Mouse (Mus musculus): Measurements from ENCODE around the gene Atxn1. TPM values are rescaled to one million over a fixed set of nuclear protein-coding genes. Genes with fewer than 3 reads are reported as not detected.
A peak's percentile ranks its signal among the peaks of the same experiment; 100 is the strongest.

Atxn1 gene
- 100 to 1,000 TPM; 158 to 167 TPM for total RNA-seq (2021)

DNA sequence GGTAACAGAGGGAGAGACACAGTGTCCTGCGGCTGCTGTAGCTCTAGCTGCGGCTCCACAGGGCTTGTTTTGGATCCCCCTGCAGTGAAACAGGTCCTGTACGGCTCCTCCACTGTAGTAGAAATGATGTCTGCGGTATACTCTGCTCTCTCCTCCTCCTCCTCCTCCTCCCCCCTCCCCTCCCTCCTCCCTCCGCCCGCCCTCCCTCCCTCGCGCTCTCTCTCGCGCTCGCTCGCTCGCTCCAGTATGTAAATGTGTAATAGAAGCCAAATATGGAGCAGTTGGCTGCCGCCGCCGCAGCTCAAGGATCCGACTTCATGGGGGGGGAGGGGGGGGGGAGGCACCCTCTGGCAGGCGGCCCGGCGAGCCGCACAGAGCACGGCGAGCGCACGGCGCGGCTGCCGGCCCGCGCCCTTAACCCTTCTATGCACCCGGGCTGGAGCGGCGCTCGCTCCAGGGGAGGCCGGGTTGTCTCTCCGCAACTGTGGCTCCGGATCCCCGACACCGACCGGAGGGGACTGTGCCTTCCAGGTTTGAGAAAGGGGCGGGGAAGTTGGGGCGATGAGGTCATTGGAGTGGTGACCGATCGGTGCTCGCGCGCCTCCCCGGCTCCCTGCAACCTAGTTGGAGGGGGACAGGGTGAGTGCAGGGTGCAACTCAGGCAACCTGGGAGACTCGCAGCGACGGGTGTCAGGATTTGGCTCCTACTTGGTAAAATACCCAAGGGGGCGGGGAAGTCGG, at the start of gene Atxn1:
Atxn1 (minus strand) TSS at position 156 of the 741 bp plus-strand sequence.
- peak; percentile 65 to 76 for DNase-seq (ENCODE audit: low spot score in 2 of 2)
- intact Hi-C loops (cut with DNase I) = loop anchor here (2.0 to 10.0 kb wide), 7 partner anchors 93 to 428 kb away; no protein-coding TSS in a partner anchor

DNA sequence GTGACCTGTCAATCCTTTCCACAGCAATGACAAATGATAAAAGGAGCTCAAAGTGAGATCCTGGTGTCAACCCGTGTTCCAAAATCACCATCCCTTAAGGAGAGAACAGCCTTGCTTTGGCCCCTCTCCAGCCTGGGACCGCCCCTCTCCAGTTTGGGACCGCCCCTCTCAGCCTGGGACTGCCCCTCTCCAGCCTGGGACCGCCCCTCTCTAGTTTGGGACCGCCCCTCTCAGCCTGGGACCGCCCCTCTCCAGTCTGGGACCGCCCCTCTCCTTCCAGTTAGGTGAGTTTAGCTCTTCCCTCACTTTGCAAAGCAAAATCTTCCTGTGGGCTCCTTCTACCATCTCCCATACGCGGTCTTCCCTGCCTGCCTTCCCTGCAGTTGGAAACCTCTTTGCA, 46.4 kb upstream of the Atxn1 start:
- intact Hi-C loops (cut with DNase I) = no loop called here

DNA sequence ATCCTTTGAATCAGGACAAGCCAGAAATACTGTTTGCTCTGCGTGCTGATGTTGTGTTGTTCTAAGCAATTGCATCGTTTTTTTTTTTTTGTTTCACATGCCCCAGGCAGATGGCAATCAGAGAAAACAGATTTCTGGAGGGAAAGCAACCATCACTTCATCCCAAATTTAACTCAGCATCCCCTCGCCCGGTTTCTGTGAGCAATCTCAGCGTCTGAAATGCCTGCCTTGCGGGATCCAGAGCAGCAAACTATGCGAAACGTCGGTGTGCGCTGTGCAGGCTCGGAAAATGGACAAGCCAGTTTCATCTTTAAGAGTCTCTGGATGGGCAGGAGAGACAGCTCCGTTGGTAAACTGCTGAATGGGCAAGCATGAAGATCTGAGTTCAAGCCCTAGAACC, 45.3 kb upstream of the Atxn1 start:
- no peak for DNase-seq (ENCODE audit: low spot score in 2 of 2)
- intact Hi-C loops (cut with DNase I) = no loop called here

More for the DNA sequence above, 46.4 kb upstream of the Atxn1 start:
- no peak for DNase-seq (ENCODE audit: low spot score in 2 of 2)

DNA sequence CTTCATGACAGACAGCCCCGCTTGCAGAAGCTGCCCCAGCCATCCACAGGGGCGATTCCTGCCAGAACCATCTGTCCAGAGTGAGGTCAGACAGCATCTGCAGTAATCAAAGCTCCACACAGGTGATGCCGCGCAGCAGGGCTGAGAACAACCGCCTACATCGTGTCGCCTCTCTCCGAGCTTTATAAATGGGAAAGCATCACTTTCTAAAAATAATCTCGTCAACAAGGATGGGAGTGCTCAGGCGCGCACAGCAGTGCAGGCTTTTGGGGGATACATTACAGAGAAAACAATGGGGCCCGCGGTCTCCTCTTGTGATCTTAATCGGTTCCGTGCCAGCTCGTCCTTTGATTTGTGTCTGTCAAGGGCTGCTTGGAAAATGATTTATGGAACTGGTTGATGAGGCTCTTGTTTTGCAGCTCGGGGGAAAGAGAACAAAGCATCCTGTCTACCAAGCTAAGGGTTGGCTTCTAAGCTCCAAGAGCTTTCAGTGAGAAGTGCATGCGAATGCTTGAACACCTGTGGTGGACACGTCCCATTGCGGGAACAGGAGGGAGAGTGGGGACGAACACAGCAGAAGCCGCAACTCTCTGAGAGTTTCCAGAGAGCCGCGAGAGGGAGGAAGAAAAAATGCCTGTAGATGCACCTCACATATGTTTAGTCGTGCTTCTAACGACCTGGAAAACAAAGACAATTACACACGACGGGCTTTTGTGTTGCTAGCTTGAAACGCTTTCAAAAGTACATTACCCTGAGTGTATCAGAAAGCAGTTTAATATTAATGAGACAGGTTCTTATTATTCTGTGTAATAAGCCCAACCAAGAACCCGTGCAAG, 44.2 kb upstream of the Atxn1 start:
- peak; percentile 19 to 41 for DNase-seq (ENCODE audit: low spot score in 2 of 2)
- intact Hi-C loops (cut with DNase I) = no loop called here

DNA sequence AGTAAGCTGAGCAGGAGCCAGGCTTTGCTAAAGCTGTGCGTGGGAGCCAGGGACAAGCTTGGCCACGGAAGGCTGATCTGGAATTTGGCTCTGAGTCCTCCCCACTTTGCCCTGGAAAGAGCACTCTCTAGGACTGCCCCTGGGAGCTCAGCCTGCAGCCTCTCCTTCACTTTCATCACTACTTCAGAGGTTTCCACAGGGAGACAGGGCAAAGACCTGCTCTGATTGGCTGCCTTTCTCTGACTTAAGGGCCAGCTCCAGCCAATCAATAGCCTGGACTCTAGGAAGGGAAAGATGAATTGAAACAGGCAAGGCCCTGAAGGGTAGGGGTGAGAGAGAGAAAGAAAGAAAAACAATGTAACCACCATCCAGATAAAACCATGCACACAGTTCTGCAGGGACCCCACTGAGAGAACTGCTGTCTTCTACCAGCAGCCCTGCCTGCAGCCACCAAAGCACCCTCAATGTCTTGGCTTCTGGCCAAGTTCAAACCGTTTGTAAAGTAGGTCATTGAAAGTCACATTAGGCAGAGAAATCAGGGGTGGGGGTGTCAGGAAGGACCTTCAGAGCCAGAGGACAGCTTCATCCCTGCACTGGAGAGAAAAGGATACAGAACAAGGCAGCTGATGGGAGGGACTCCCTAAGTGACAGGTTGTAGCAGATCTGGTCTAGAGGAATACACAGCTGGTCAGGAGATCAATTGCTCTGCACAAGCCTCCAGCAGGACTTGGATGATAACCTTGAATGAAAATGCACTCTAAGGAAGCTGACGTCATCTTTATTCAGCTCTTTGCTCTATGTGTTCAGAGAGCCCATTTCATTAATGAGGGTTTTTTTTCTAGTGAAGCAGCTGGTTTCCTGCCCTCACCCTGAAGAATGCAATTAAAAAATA, 41.6 kb upstream of the Atxn1 start:
- intact Hi-C loops (cut with DNase I) = no loop called here
- DNase-seq (ENCODE audit: low spot score in 2 of 2) = peak; percentile 28 to 79

DNA sequence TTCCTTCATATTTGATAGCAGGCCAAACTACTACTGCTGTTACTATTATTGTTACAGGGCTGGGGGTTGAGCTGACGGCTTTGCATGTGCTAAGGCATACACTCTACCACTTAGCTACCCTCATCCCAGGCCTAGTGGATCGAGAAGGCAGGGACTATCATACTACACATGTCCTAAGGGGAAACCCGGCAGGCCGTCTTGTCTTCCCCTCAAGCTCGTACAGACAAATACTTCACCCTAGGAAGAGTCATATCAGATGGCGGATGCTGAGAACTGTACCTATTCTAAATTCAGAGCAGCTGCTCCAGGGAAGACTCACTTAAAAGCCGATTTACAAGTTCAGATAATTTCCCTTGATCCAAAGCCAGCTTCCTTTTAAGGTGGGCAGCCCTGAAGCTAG, 40.8 kb upstream of the Atxn1 start:
- intact Hi-C loops (cut with DNase I) = no loop called here
- DNase-seq (ENCODE audit: low spot score in 2 of 2) = no peak

DNA sequence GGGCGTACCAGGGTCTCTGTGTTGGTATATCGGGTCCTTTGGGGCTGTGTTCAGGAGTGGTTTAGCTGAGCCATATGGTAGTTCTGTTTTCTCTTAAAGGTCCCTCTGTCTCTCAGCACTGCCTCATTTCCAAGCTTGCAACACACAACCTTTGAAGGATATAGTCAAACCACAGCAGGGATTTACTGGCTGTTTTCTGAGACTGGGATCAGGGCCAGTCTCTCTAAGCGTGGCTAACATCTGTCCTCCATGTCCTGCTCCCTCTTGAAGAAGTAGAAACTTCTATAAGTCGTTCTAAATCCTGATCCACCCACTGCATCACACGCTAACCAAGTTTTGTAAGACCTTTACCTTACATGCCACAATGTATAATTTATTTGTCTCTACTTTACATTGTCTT, 36.5 kb upstream of the Atxn1 start:
- intact Hi-C loops (cut with DNase I) = no loop called here

DNA sequence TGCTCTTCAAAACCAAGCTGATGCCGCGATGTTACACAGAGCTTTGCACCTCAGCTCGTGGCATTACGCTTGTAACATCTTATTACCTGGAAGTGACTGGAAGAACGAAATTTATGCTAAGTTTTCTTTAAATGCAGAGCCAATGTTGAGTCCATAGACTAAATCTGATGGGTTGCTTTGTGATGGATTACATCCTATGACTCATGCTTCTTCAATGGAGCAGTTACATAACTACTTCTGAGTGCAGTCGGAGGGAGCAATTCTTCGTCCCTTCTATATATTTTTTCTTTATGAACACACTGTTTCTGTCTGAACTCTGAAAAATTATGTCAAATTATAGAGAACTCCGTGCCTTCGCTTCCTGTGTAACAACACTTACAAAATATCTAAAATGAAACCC, 28.1 kb upstream of the Atxn1 start:
- intact Hi-C loops (cut with DNase I) = no loop called here

More for the DNA sequence above, 36.5 kb upstream of the Atxn1 start:
- DNase-seq (ENCODE audit: low spot score in 2 of 2) = peak in 1 of 2 experiments; percentile 33

DNA sequence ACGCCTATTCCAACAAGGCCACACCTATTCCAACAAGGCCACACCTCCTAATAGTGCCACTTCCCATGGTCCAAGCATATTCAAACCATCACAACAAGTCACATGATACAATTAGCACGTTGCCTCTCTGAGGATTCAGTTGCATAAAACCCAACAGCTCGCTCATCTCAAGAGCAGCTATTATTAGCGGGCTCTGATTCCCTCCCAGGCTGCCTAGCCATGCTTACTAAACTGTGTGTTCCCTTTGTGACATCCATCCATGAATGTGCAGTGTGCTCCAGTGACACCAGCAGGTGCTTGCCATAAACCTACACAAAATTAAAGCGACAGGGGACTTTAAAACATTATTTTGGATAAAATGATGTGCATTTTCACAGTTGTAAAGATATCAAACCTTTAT, 25.7 kb upstream of the Atxn1 start:
- intact Hi-C loops (cut with DNase I) = no loop called here

More for the DNA sequence above, 28.1 kb upstream of the Atxn1 start:
- DNase-seq (ENCODE audit: low spot score in 2 of 2) = peak in 1 of 2 experiments; percentile 39

DNA sequence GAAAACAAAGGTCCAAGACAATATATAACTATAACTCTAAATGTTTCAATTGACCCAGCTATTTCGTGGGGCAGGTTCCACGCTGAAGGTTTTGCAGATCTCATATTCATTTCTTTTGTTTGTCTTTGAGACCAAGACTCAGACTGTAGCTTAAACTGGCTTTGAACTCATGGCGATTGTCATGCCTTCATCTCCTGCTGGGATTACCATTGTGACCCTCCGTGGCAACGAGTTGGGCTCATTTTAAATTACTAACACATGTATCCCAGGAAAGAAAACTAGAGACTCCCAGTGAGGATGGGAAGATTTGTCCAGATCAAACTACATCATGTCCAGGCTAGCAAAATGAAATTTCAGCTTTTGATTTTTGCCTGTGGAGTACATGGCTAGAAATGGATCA, 14.4 kb upstream of the Atxn1 start:
- intact Hi-C loops (cut with DNase I) = no loop called here
- no peak for DNase-seq (ENCODE audit: low spot score in 2 of 2)

More for the DNA sequence above, 25.7 kb upstream of the Atxn1 start:
- no peak for DNase-seq (ENCODE audit: low spot score in 2 of 2)

DNA sequence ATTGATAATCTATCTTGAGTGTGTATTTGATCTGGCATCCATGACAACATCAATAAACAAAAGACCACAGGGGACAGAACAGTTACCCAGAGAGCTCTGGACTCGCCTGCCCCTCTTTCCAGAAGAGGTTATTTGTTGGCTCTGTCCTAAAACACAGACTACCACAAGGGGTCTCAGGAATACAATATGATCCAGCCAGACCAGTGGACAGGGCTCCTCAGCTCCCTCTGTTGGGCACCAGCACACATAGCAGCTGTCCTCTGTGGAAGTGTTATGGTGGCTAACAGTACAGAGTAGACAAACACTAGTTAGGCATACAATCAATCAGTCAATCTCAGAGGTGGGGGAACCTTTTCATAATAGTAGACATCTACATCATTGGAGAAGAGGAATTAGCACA, 12.1 kb upstream of the Atxn1 start:
- intact Hi-C loops (cut with DNase I) = no loop called here
- peak in 1 of 2 experiments; percentile 35 for DNase-seq (ENCODE audit: low spot score in 2 of 2)

DNA sequence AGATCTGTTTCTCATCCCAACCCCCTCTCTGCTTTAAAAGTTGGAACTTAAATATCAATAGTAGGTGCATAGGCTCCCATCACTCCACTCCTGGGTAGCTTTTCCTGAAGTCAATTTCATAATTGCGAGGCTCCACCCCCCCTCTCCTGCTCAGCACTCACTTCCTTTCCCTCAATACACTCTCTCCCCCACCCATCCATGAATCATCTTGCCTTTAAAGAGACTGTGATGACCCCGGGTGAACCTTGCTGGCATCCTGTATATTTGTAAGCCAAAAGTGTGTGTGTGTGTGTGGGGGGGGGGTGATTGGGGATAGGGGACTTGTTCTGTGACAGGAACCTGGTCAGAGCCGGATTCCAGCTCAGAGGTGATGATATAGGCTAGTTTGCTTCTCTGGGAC, 9.8 kb upstream of the Atxn1 start:
- no peak for DNase-seq (ENCODE audit: low spot score in 2 of 2)
- intact Hi-C loops (cut with DNase I) = no loop called here

DNA sequence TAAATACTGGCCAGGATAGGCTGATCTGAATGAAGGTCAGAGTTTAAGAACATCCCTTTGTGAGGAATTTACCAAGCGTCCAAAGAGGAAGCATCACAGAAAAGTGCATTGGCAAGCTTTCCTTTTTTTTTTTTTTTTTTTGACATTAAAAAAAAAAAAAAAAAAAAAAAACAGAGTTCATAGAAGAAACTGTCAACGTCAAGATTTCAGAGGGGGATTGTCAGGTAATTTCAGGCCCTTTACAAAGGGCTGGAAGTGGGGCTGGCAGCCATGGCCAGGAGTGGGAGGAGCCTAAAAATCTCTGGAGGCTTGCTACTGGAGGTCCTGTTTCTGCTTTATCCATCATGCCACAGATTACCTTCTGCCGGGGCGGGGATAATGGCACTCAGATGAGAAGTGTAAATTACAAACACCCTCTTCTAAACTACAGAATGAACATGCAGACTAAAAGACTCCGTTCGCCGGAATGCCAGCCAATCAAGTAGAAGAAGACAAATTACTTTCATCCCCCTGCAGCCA, 9.2 kb upstream of the Atxn1 start:
- intact Hi-C loops (cut with DNase I) = no loop called here

DNA sequence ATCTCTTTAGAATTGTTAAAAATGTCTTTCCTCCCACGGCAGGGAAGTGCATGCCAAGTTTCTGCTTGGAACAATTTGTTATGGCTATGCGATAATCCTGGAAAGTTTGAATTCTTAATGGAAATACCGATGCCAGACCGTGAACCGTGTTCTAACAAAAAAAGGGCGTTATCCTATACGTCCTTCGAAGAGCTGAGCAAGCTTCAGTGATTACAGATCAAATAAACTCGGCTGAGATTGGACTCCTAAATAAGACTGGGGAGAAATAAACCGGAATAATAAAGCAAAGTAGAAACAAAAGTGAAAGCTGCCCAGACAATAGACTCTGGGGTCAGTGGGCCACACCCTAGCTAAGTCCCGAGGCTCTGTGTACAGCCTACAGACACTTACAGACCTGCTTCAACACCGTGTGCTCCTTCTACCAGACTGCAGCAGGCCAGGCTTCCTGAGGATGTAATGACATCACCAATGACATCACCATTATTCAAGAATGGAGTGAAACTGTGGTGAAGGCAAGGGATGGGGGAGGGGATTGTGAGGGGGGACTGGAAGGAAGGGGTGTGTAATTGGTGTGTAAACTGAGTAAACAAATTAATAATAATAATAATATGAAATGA, 6.2 kb upstream of the Atxn1 start:
- intact Hi-C loops (cut with DNase I) = no loop called here

More for the DNA sequence above, 9.2 kb upstream of the Atxn1 start:
- no peak for DNase-seq (ENCODE audit: low spot score in 2 of 2)

DNA sequence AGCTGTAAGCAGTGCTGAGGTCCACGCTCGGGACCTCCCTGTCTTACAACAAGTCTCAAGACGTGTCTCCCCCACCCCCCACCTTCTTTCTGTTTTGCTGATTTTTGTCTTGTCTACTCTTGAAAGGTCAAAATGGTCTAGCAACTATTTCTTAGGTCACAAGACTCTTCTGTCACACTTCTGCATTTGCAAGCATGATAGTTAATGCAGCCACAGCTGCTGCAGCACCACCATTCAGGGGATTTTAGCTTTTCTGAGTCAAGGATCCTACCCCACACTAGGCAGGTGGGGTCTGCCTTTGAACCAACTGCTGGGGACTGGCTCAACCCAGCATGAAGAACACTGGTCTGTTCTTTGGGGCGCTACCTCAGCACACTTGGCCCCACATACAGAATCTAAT, 3.4 kb upstream of the Atxn1 start:
- DNase-seq (ENCODE audit: low spot score in 2 of 2) = no peak
- intact Hi-C loops (cut with DNase I) = loop anchor here (5.0 to 10.0 kb wide), 2 partner anchors 194 to 223 kb away; no protein-coding TSS in a partner anchor

More for the DNA sequence above, 6.2 kb upstream of the Atxn1 start:
- no peak for DNase-seq (ENCODE audit: low spot score in 2 of 2)

DNA sequence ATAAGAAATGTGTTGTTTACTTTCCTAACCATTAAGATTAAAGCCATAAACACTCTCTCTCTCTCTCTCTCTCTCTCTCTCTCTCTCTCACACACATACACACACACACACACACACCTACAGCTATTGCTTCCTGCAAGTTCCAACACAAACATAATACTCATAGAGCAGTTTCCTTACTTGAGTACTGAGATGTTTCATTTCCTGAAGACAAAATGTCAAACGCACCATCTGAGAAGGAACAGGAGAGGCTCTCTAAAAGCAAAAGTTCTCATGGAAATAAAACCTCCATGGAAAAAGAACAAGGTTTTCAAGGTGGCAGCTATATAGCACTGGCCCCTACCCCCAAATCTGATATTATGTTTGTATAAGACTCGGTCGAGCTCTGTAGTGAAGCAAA, 2.6 kb upstream of the Atxn1 start:
- DNase-seq (ENCODE audit: low spot score in 2 of 2) = no peak
- intact Hi-C loops (cut with DNase I) = loop anchor here (5.0 to 10.0 kb wide), 2 partner anchors 195 to 223 kb away; no protein-coding TSS in a partner anchor

DNA sequence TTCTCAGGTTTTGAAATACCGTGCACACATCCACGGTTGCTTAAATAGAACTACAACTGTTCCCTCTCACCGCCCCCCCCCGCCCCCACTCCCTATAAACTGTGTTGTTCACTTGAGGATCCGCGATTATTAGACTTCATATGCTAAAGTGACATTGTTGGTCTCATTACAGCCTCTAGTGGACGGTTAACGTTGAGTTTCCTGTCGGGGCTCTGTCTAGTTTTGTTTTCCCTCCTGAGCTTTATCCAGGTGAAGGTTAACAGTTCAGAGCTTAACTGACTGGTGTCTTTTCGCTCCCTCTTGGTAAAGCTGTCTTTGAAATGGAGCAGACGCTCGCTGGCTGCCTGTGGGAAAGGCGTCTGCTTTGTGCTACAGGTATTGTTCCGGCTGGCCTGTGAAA, 1.8 kb upstream of the Atxn1 start:
- DNase-seq (ENCODE audit: low spot score in 2 of 2) = peak; percentile 24 to 25
- intact Hi-C loops (cut with DNase I) = loop anchor here (5.0 to 10.0 kb wide), 2 partner anchors 196 to 222 kb away; no protein-coding TSS in a partner anchor

DNA sequence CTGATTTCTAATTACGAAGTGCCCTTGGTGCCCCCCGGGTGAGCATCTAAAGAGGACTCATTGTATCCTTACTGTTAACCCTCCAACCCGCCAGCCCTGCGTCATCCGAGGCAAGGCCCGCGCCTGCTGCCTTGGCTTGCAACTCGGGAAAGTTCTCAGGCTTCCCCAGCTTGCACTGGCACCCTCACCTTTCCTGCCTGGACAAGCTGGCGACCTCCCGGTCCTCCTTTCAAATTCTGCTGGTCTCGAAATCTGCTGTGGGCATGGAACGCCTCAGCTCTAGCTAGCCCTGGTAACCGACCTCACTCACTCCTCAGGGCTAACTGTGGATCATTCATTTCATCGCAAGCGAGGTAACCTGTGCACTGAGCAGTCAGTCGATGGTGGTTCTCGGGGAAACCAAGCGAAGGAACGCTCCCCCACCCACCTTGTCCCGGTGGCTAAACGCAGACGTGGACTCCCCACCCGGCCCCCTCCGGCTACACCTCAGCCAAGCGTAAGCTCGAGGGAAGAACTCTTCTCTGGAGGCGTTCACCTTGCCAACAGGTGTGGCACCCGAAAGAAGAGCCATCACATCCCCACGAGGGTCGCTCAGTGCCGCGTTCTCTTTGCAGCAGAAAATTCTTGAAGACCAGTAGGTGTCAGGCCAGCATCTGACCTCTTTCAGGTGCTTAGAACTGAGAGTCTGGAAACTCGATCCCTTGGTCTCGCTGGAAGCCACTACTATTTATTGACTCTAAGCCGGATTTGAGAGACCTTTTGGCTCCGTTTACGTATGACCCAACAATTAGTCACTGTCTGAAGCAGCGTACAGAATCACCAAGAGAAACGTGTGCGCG, 1.0 kb upstream of the Atxn1 start:
- intact Hi-C loops (cut with DNase I) = loop anchor here (2.0 to 10.0 kb wide), 3 partner anchors 131 to 221 kb away; no protein-coding TSS in a partner anchor
- DNase-seq (ENCODE audit: low spot score in 2 of 2) = peak; percentile 20 to 27

Data from left cerebral cortex, postnatal 25 days (tissue).